Mouse (Mus musculus) CH12F3 (cell line): ENCODE measurements around the gene Cul9.

ENCODE experiments used
- in situ Hi-C: fragments of 300-500 bp; cut with MboI; formaldehyde crosslinking; loops from 2 replicates; pipeline ENCODE4 v1.14.3; 2020; ENCODE audit warnings: low sequenced_read_pairs

The Cul9 gene

GRCm38 (mm10) chr17:46553926-46554325, 7.7 kb upstream of the Cul9 start:
- in situ Hi-C loops, result no loop called here

GRCm38 (mm10) chr17:46553469-46553868, 7.3 kb upstream of the Cul9 start:
- in situ Hi-C loops, result no loop called here

- in situ Hi-C loops, result no loop called here
Observed at GRCm38 (mm10) chr17:46552841-46553423, 6.7 kb upstream of the Cul9 start.

- in situ Hi-C loops, result no loop called here
Observed at GRCm38 (mm10) chr17:46552151-46552550, 6.0 kb upstream of the Cul9 start.

- in situ Hi-C loops, result no loop called here
Observed at GRCm38 (mm10) chr17:46551369-46551768, 5.2 kb upstream of the Cul9 start.

- in situ Hi-C loops, result no loop called here
Observed at GRCm38 (mm10) chr17:46550904-46551303, 4.7 kb upstream of the Cul9 start.

- in situ Hi-C loops, result no loop called here
Observed at GRCm38 (mm10) chr17:46549642-46550041, 3.5 kb upstream of the Cul9 start.

DNA sequence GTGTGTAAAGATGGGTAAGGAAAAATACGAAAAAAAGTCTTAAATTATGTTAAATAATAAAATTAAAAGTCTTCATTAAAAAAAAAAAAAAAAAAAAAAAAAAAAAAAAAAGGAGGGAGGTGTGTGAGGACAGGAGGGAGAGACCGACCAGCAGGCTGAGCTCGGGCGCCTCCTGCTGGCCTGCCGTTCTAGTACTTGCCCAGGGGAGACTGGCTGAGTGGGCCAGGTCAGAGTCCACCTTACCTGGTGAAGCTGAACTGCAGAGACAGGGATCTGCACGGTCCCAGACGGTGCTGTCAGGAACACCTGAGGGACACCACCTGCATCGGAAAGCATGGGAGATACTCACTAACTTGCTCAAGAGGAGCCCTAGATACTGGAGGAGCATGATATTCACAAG, 3.0 kb upstream of the Cul9 start:
- in situ Hi-C loops, result no loop called here

- in situ Hi-C loops, result no loop called here
Observed at GRCm38 (mm10) chr17:46548741-46549140, 2.6 kb upstream of the Cul9 start.

GRCm38 (mm10) chr17:46547923-46548322, 1.7 kb upstream of the Cul9 start:
- in situ Hi-C loops, result no loop called here

- in situ Hi-C loops, result no loop called here
Observed at GRCm38 (mm10) chr17:46546995-46547394, 807 bp upstream of the Cul9 start.

- in situ Hi-C loops, result no loop called here
Observed at GRCm38 (mm10) chr17:46546591-46546990, 403 bp upstream of the Cul9 start.

GRCm38 (mm10) chr17:46543661-46544060, 2.5 kb downstream of the Cul9 start:
- in situ Hi-C loops, result no loop called here

DNA sequence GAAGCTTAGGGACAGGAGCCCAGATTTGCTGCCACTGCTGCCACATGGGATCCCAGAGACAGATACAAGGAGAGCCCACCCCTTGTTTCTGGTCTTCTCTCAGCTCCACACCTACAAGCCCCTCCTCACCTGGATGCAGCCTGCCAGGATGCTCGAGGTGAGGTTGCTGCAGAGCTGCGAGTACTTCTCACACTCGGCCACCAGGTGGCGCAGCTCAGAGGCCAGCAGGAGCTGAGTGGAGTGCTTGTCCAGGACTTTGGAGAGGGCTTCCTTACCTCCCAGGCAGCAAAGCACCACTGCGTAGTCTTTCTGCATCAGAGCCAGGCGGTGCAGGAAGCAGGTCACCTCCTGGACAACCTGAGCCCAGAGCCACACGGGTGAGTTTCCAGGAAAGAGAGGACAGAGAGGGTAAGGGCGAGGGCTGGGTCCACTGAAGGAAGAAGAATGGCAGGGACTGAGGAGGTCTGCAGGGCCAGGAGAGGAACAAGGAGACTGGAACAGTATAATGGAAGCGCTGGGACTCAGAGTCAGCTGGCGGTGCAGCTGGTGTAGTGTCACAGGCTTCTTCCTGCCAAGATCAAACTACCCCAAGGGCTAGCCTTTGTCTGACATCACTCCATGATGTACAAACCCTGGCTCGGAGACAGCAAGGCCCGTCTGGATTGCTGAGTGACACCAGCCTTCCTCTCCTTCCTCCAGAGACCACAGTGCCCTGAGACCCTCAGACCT, 20.4 kb downstream of the Cul9 start:
- in situ Hi-C loops, result no loop called here

GRCm38 (mm10) chr17:46525065-46525464, 21.1 kb downstream of the Cul9 start:
- in situ Hi-C loops, result no loop called here

- in situ Hi-C loops, result no loop called here
Observed at GRCm38 (mm10) chr17:46521963-46522668, 24.1 kb downstream of the Cul9 start.

GRCm38 (mm10) chr17:46521174-46521573, 25.0 kb downstream of the Cul9 start:
- in situ Hi-C loops, result no loop called here

- in situ Hi-C loops, result no loop called here
Observed at GRCm38 (mm10) chr17:46520385-46520979, 25.7 kb downstream of the Cul9 start.

DNA sequence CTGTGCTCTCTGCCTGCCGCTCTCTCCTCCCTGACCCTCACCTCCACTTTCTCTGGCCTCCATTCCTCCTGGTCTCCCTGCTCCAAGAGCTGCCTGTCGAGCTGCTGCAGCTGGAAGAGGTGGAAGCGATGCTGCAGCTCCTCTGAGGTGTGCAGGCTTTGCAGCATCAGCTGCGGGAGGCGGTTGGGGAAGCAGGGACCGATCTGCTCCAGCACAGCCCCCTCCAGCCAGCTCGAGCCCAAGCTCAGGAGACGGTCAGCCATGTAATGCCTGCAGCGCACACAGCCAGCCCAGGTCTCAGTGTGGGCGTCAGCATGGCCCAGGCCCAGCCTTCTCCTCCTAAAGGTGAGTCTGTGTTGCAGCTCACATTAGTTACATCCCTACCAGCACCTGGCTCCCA, 26.2 kb downstream of the Cul9 start:
- in situ Hi-C loops, result no loop called here

GRCm38 (mm10) chr17:46513329-46513728, 32.9 kb downstream of the Cul9 start:
- in situ Hi-C loops, result no loop called here

GRCm38 (mm10) chr17:46511059-46511710, 35.0 kb downstream of the Cul9 start:
- in situ Hi-C loops, result no loop called here
